Mouse (Mus musculus) megakaryocyte, embryonic 14.5 days (primary cell): ENCODE measurements at regions not wholly inside any gene's neighbourhood (a gene's known extent, or its start where the extent isn't known, plus 50 kb on each side); places are given as distances from the start of the nearest gene placed in this dataset.

Source experiments
- H3K27me3 ChIP-seq: replicated peaks from 2 replicates; pipeline ENCODE3; 2012; ENCODE audit warnings: inconsistent platforms
- H3K36me3 ChIP-seq: replicated peaks from 2 replicates; pipeline ENCODE3; 2012; ENCODE audit warnings: low read length, inconsistent platforms, mixed read lengths
- H3K4me1 ChIP-seq: 2 replicates; pipeline ENCODE4 v1.6.1; 2012; ENCODE audit warnings: inconsistent platforms
- H3K4me3 ChIP-seq: replicated peaks from 2 replicates; pipeline ENCODE3; 2012; ENCODE audit warnings: moderate library complexity, mild to moderate bottlenecking, inconsistent platforms
- H3K9me3 ChIP-seq: 2 replicates; pipeline ENCODE4 v1.6.1; 2012; ENCODE audit warnings: inconsistent platforms
- FLI1 ChIP-seq: IDR thresholded peaks from 2 replicates; pipeline ENCODE4 v1.6.1; 2012; ENCODE audit warnings: low read length, inconsistent platforms, mixed read lengths
- GATA1 ChIP-seq: IDR thresholded peaks from 3 replicates; pipeline ENCODE4 v1.6.1; 2012; ENCODE audit warnings: mixed read lengths, low read length, inconsistent platforms, borderline replicate concordance

- Histone ChIP-seq H3K9me3 (peaks cover 61% of the 10 kb centered on the region), H3K36me3 (no peaks in the 10 kb centered on the region), H3K27me3 (no peaks in the 10 kb centered on the region), H3K4me3 (no peak overlapping the region), H3K4me1 (no peaks in the 10 kb centered on the region)
- TF ChIP-seq GATA1: no peak
Measured at GRCm38 (mm10) chr8:112427721-112428389, 142.0 kb upstream of the Cntnap4 start.

- Histone ChIP-seq H3K27me3 (no peaks in the 10 kb centered on the region), H3K4me3 (no peak overlapping the region), H3K36me3 (no peaks in the 10 kb centered on the region), H3K4me1 (no peaks in the 10 kb centered on the region), H3K9me3 (peaks cover 61% of the 10 kb centered on the region)
- no peak for TF ChIP-seq FLI1
- no peak for TF ChIP-seq GATA1
Measured at GRCm38 (mm10) chr8:112411968-112412367, 157.9 kb upstream of the Cntnap4 start.

DNA sequence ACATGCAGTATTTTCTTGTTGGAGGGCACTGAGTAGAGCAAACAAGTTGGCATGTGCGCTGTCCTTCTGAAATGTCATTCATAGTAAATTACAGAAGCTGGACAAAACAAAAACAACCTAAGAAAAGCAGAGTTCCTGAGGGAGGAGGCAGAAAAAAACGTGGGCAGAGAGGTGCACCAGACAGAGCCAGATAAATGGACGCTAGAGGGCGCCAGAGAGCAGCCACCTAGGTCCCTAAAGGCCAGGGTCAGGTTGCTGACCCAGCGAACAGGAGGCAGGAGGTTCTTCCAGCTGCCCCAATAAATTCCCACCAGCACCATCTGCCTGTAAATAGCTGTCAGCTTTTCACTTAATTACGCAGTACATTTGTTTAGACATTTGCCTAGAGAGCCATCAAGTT lies 158.6 kb upstream of the Cntnap4 start:
- no peaks in the 10 kb centered on the region for H3K27me3 ChIP-seq
- TF ChIP-seq GATA1: no peak
- no peak for TF ChIP-seq FLI1
- peaks cover 64% of the 10 kb centered on the region for H3K9me3 ChIP-seq
- no peaks in the 10 kb centered on the region for H3K4me1 ChIP-seq
- H3K36me3 ChIP-seq: no peaks in the 10 kb centered on the region
- no peak overlapping the region for H3K4me3 ChIP-seq

DNA sequence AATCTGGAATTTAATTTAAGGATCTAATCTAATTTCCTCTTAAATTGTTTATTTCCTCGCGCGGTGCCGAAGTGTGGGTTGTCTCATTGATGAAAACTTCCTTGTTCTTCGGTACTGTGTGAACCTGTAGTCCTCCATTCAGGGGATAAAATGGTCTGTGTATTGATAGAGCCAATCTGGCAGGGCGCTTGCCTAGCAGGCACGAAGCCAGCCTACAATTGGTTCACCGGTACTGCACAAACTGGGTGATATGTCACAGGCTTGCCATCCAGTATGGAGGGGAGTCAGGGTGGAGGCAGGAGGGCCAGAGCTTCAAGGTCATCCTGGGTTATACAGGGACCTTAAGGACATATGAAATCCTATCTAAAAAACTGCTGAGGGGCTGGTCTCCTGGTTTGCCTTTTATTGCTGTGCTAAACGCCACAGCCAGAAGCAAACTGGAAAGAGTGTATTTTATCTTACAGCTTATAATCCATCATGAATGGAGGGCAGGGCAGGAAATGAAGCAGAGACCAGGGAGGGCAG lies 161.6 kb upstream of the Cntnap4 start:
- Histone ChIP-seq H3K9me3 (peaks cover 71% of the 10 kb centered on the region), H3K27me3 (no peaks in the 10 kb centered on the region), H3K4me3 (no peak overlapping the region), H3K36me3 (no peaks in the 10 kb centered on the region), H3K4me1 (no peaks in the 10 kb centered on the region)
- TF ChIP-seq FLI1 (no peak), GATA1 (no peak)

DNA sequence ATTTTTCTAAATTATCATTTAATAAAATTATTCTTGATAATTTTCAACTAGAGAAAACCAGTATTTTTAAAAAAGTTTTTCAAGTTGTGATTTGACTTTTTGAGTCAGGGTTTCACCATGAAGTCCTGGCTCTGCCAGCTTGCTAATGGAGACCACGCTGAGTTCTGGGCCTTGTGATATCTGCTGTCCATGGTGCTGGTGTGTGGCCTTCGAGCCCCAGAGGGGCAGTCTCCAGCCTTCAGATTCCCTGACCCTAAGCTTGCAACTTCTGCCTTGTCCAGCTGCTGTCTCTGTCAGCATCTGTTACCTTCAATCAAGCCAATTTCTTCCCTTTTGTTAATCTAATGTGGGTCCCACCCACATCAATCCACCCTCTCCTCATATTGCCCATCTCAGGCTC lies 165.8 kb upstream of the Cntnap4 start:
- TF ChIP-seq GATA1: no peak
- TF ChIP-seq FLI1: no peak
- H3K4me1 ChIP-seq: no peaks in the 10 kb centered on the region

GRCm38 (mm10) chr8:112397438-112397837 lies 172.4 kb upstream of the Cntnap4 start:
- Histone ChIP-seq H3K36me3 (no peaks in the 10 kb centered on the region), H3K4me3 (no peak overlapping the region), H3K9me3 (peaks cover 40% of the 10 kb centered on the region), H3K4me1 (no peaks in the 10 kb centered on the region), H3K27me3 (no peaks in the 10 kb centered on the region)
- TF ChIP-seq FLI1: no peak
- TF ChIP-seq GATA1: no peak

More for the DNA sequence above, 165.8 kb upstream of the Cntnap4 start:
- Histone ChIP-seq H3K4me3 (no peak overlapping the region), H3K36me3 (no peaks in the 10 kb centered on the region), H3K27me3 (no peaks in the 10 kb centered on the region), H3K9me3 (peaks cover 63% of the 10 kb centered on the region)

DNA sequence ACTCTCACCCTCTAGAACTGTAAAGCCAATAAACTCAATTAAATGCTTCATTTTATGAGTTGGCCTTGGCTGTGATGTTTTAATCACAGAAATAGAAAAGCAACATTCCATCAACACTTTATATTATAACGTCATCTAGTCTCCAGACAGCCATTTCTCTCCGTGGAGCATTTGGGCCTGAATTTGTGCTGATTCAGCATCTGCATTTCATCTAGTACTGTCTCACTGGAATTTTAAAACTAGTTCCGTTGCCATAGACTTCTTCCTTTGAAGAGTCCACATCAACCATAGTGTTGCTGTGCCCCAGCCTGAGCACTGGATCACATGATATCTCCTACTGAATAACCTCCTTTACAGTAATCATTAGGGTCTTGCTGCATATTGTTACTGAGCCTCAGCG lies 179.7 kb upstream of the Cntnap4 start:
- Histone ChIP-seq H3K36me3 (no peaks in the 10 kb centered on the region), H3K9me3 (peaks cover 59% of the 10 kb centered on the region), H3K4me3 (no peak overlapping the region), H3K27me3 (no peaks in the 10 kb centered on the region), H3K4me1 (no peaks in the 10 kb centered on the region)
- no peak for TF ChIP-seq GATA1
- TF ChIP-seq FLI1: no peak

- Histone ChIP-seq H3K27me3 (no peaks in the 10 kb centered on the region), H3K9me3 (peaks cover 48% of the 10 kb centered on the region), H3K4me1 (no peaks in the 10 kb centered on the region)
Measured at GRCm38 (mm10) chr8:112348323-112348722, 221.5 kb upstream of the Cntnap4 start.

DNA sequence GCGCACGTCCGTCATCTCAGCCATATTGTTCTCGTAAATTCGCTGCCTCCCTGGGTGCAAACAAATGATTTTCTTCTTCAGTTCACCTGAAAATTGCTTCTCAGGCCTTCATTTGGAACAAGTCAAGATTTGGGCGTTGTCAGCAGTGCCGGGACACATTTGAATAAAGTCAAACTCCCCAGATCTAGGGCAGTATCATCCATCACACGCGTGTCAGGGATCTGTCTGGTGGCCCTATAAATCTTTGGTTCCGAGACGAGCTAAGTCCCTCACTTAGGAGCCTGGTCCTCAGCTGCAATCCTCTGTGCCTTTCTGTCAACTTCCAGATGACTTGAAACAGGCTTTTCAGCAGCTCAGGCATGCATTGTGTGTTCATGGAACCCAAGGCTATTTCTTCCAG lies 236.7 kb upstream of the Cntnap4 start:
- TF ChIP-seq GATA1: no peak

More at GRCm38 (mm10) chr8:112348323-112348722, 221.5 kb upstream of the Cntnap4 start:
- TF ChIP-seq GATA1: no peak
- TF ChIP-seq FLI1: no peak
- Histone ChIP-seq H3K36me3 (no peaks in the 10 kb centered on the region), H3K4me3 (no peak overlapping the region)

DNA sequence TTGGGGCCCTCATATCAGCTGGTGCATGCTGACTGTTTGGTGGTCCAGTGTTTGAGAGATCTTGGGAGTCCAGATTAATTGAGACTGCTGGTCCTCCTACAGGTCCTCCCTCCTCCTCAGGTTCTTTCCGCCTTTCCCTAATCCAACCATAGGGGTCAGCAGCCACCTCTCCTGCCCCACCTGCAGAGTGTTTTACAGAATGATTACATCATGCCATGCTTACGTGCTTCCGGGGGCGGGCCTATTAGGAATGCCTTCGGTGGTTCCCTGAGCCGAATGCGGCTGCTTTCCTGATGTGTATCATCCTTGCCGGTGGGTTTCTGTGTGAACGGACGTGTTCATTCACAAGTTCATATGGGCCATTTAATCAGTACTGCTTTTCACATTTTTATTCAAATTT lies 237.8 kb upstream of the Cntnap4 start:
- H3K27me3 ChIP-seq: no peaks in the 10 kb centered on the region
- peaks cover 40% of the 10 kb centered on the region for H3K9me3 ChIP-seq
- no peak for TF ChIP-seq GATA1
- no peak for TF ChIP-seq FLI1
- no peak overlapping the region for H3K4me3 ChIP-seq
- no peaks in the 10 kb centered on the region for H3K4me1 ChIP-seq
- H3K36me3 ChIP-seq: no peaks in the 10 kb centered on the region

More for the DNA sequence above, 236.7 kb upstream of the Cntnap4 start:
- Histone ChIP-seq H3K36me3 (no peaks in the 10 kb centered on the region), H3K4me1 (no peaks in the 10 kb centered on the region), H3K27me3 (no peaks in the 10 kb centered on the region), H3K4me3 (no peak overlapping the region), H3K9me3 (peaks cover 40% of the 10 kb centered on the region)
